Mouse (Mus musculus) ZHBTc4 (cell line): ENCODE results near the gene Hist1h4d.

Source experiments
- DNase-seq: peaks from one replicate; pipeline ENCODE4 v3.0.0-alpha.2; 2011; ENCODE audit warnings: low read depth, low spot score

The Hist1h4d gene

GRCm38 (mm10) chr13:23573034-23573897 is 8.1 kb upstream of the Hist1h4d start:
- peak; percentile 43 for DNase-seq

- peak; percentile 99 for DNase-seq
Measured at GRCm38 (mm10) chr13:23573898-23574524, 7.4 kb upstream of the Hist1h4d start, which contains the start of the genes Hist1h2bf and Hist1h2ad. TSS of gene Hist1h2bf (minus strand) at chr13:23574196. TSS of gene Hist1h2ad (plus strand) at chr13:23574381.

GRCm38 (mm10) chr13:23574546-23575170 is 6.7 kb upstream of the Hist1h4d start:
- peak; percentile 61 for DNase-seq

- DNase-seq = peak; percentile 86
Measured at GRCm38 (mm10) chr13:23575271-23575851, 6.0 kb upstream of the Hist1h4d start, which contains the start of gene Hist1h3d. TSS of gene Hist1h3d (plus strand) at chr13:23575763.

GRCm38 (mm10) chr13:23575864-23576313 is 5.5 kb upstream of the Hist1h4d start:
- peak; percentile 50 for DNase-seq

- peak; percentile 87 for DNase-seq
Measured at GRCm38 (mm10) chr13:23576351-23576881, 5.0 kb upstream of the Hist1h4d start.

- DNase-seq = peak; percentile 37
Measured at GRCm38 (mm10) chr13:23576906-23577639, 4.3 kb upstream of the Hist1h4d start.

GRCm38 (mm10) chr13:23577835-23578234 is 3.6 kb upstream of the Hist1h4d start:
- no peak for DNase-seq

GRCm38 (mm10) chr13:23582219-23583056 is 1.0 kb downstream of the Hist1h4d start:
- peak; percentile 88 for DNase-seq

- DNase-seq = no peak
Measured at GRCm38 (mm10) chr13:23583387-23584068, 2.1 kb downstream of the Hist1h4d start.

GRCm38 (mm10) chr13:23584331-23584730 is 2.9 kb downstream of the Hist1h4d start:
- DNase-seq = peak; percentile 55

- peak; percentile 82 for DNase-seq
Measured at GRCm38 (mm10) chr13:23585029-23585441, 3.6 kb downstream of the Hist1h4d start.

GRCm38 (mm10) chr13:23585442-23586098 is 4.2 kb downstream of the Hist1h4d start:
- DNase-seq = peak; percentile 92

GRCm38 (mm10) chr13:23586099-23586939 is 4.9 kb downstream of the Hist1h4d start:
- DNase-seq = peak; percentile 82

- peak; percentile 24 for DNase-seq
Measured at GRCm38 (mm10) chr13:23586940-23587225, 5.5 kb downstream of the Hist1h4d start.

GRCm38 (mm10) chr13:23591206-23591605 is 9.8 kb downstream of the Hist1h4d start:
- no peak for DNase-seq

GRCm38 (mm10) chr13:23591886-23592285 is 10.5 kb downstream of the Hist1h4d start:
- peak; percentile 54 for DNase-seq

- no peak for DNase-seq
Measured at GRCm38 (mm10) chr13:23592614-23593013, 11.2 kb downstream of the Hist1h4d start.
